Mouse (Mus musculus): ENCODE data around the gene Kng1. TPM values are rescaled to one million over a fixed set of nuclear protein-coding genes. Genes with fewer than 3 reads are reported as not detected.

The Kng1 gene
- polyA plus RNA-seq, 1 experiment from 2014 or later: not detected

Small RNA genes lying within 50 kb of the gene (microRNA-seq; reads per million reads assigned to microRNA genes)
- gene Gm49346: 1.1 reads per million

Other genes with a start within 250 kb of the Kng1 start
- gene Crygs, start 246.3 kb upstream of the Kng1 start, polyA plus RNA-seq (2014; fragmentation: Nextera tagmentation; extraction: Ambion mirVana): not detected in 2 replicates
- 19.3 TPM in 2 replicates for gene Tbccd1, start 200.2 kb upstream of the Kng1 start, polyA plus RNA-seq (2014; fragmentation: Nextera tagmentation; extraction: Ambion mirVana)
- 86.4 and 97.4 TPM in 2 replicates for gene Dnajb11, start 200.0 kb upstream of the Kng1 start, polyA plus RNA-seq (2014; fragmentation: Nextera tagmentation; extraction: Ambion mirVana)
- 2.0 and 4.6 TPM in 2 replicates for gene Ahsg, start 166.6 kb upstream of the Kng1 start, polyA plus RNA-seq (2014; fragmentation: Nextera tagmentation; extraction: Ambion mirVana)
- not detected in 2 replicates for gene Fetub, start 139.5 kb upstream of the Kng1 start, polyA plus RNA-seq (2014; fragmentation: Nextera tagmentation; extraction: Ambion mirVana)
- gene Hrg, start 106.8 kb upstream of the Kng1 start, polyA plus RNA-seq (2014; fragmentation: Nextera tagmentation; extraction: Ambion mirVana): not detected in 2 replicates
- not detected in 2 replicates for gene Kng2, start 28.4 kb upstream of the Kng1 start, polyA plus RNA-seq (2014; fragmentation: Nextera tagmentation; extraction: Ambion mirVana)
- 174 and 182 TPM in 2 replicates for gene Eif4a2, start 49.6 kb downstream of the Kng1 start, polyA plus RNA-seq (2014; fragmentation: Nextera tagmentation; extraction: Ambion mirVana)
- gene Rfc4, start 69.9 kb downstream of the Kng1 start, polyA plus RNA-seq (2014; fragmentation: Nextera tagmentation; extraction: Ambion mirVana): 84.8 and 86.4 TPM in 2 replicates
- gene Adipoq, start 88.7 kb downstream of the Kng1 start, polyA plus RNA-seq (2014; fragmentation: Nextera tagmentation; extraction: Ambion mirVana): 0.15 TPM in 1 of 2 replicates, not detected in the other
- gene St6gal1, start 166.9 kb downstream of the Kng1 start, polyA plus RNA-seq (2014; fragmentation: Nextera tagmentation; extraction: Ambion mirVana): 16.2 and 16.7 TPM in 2 replicates

All from heart, embryonic 14.5 days (tissue).